Mouse (Mus musculus): ENCODE measurements around the gene Lrfn4.

DNA sequence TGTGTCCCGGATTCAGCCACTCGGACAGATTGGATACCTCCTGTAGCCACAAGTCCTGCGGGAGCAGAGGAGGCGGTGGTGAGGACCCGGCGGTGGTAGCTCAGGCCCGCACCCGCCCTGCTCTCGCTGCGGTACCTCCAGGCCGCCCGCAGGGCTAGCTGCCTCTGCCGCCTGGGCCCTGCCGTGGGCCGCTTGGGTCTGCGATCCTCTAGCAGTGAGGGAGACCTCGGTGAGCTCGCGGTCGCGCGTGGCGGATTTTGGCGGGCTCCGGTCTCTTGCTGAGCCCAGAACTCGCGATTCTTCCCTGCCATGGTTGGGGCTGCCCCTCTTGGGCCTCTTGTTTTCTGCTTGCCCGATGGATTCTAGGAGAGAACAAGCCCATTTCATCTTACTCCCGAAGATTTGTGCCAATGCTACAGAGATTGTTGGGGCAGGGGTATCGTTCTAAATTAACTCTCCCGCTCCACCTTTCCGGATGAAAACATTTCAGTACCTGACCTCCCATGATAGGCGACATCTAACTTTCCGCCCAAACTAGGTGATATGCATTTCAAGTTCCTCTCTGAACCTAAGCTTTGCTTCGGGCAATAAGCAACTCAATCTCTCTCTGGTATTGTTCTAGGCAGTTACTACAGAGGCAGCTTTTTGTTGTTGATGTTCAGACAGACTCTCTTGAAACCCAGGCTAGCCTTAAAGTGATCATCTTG lies 10.5 kb upstream of the Lrfn4 start:
- no peak for TF ChIP-seq CTCF (IDR thresholded peaks at IDR 0.05; ENCODE audit: control insufficient read depth, insufficient read depth, insufficient read length)
- TF ChIP-seq CEBPB (IDR thresholded peaks at IDR 0.05; ENCODE audit: low read depth) = no peak
- no peak for TF ChIP-seq USF1 (IDR thresholded peaks at IDR 0.05; ENCODE audit: low read depth)
- no peak for TF ChIP-seq MYOD1 (IDR thresholded peaks at IDR 0.05; ENCODE audit: control insufficient read depth, insufficient read length, low read depth)
- TF ChIP-seq MAX (IDR thresholded peaks at IDR 0.05) = no peak

All from C2C12 (cell line).